Mouse (Mus musculus) testis, adult 2 months (tissue): ENCODE measurements around the gene Pa2g4. TPM values are rescaled to one million over a fixed set of nuclear protein-coding genes. Genes with fewer than 3 reads are reported as not detected.

ENCODE experiments used
- H3K27ac ChIP-seq: fragments of 200-500 bp; 2 replicates; pipeline ENCODE4 v1.5.1; 2012; ENCODE audit warnings: low read depth, low read length; ENCODE audit not compliant: control insufficient read depth, insufficient read depth
- H3K27me3 ChIP-seq: fragments of 200-500 bp; 2 replicates; pipeline ENCODE4 v1.6.1; 2012; ENCODE audit warnings: mild to moderate bottlenecking, low read length, moderate library complexity; ENCODE audit not compliant: control insufficient read depth, insufficient read depth
- H3K36me3 ChIP-seq: fragments of 200-500 bp; 2 replicates; pipeline ENCODE4 v1.6.1; 2012; ENCODE audit warnings: mild to moderate bottlenecking, low read length; ENCODE audit not compliant: control insufficient read depth, insufficient read depth
- H3K4me1 ChIP-seq: fragments of 200-500 bp; 2 replicates; pipeline ENCODE4 v1.6.1; 2012; ENCODE audit warnings: low read length; ENCODE audit not compliant: control insufficient read depth, insufficient read depth
- H3K4me3 ChIP-seq: fragments of 200-500 bp; 2 replicates; pipeline ENCODE4 v1.5.1; 2012; ENCODE audit warnings: low read depth, mild to moderate bottlenecking, low read length, moderate library complexity, mixed read lengths; ENCODE audit not compliant: control insufficient read depth
- CTCF ChIP-seq: fragments of 200-500 bp; IDR thresholded peaks from 2 replicates; pipeline ENCODE4 v1.5.1; 2012; ENCODE audit warnings: low read depth, mild to moderate bottlenecking, inconsistent platforms, low read length, moderate library complexity; ENCODE audit not compliant: control insufficient read depth, insufficient read depth, insufficient replicate concordance
- POLR2A ChIP-seq: fragments of 200-500 bp; IDR thresholded peaks from 2 replicates; pipeline ENCODE4 v1.6.1; 2012; ENCODE audit warnings: low read depth, mild to moderate bottlenecking, inconsistent platforms, low read length, moderate library complexity; ENCODE audit not compliant: control insufficient read depth
- polyA plus RNA-seq: library from polyadenylated mRNA; depleted of rRNA; stranded (reverse); fragments of >200 nt; gene quantifications from 2 replicates; pipeline ENCODE4 v1.2.3, GENCODE M21; 2012

The Pa2g4 gene
- polyA plus RNA-seq, 1 experiment, result 36.5 TPM

DNA sequence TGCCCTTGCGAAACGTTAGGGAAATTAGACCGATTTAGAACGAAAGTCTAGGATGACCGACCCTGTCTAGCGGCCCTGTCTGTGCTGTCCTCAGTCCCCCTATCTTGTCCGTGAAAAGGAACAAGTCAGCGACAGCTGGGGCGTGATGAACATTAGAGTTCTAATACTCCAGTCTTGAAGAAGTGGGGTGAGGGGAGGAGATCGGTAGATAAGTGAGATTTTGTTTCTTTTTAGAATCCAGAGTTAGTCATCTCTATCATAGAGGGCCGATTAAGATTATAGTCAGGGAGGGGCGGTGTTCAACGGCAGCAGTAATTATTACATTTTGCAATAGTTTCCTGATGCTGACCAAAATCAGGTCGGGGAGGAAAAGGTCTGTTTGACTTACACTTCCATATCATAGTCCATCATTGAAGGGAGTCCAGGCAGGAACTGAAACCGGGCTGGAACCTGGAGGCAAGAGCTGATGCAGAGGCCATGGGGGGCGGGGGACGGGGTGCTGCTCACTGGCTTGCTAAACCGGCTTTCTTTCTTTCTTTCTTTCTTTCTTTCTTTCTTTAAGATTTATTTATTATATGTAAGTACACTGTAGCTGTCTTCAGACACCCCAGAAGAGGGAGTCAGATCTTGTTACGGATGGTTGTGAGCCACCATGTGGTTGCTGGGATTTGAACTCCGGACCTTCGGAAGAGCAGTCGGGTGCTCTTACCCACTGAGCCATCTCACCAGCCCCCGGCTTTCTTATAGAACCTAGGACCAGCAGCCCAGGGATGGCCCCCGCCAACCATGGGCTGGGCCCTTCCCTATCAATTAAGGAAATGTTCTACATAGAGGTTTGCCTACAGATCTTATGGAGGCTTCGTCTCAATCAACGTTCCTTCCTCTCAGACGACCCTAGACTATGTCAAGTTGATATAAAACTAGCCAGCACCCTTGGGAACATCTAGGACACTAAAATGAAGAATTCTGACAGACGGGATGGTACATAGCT, 39.1 kb downstream of the Pa2g4 start:
- TF ChIP-seq POLR2A (no peak), CTCF (no peak)
- H3K27me3 ChIP-seq, result peaks cover 2% of the 10 kb centered on the region
- peak overlapping the region; percentile 86; the same call in 1 of the 2 replicates for H3K4me3 ChIP-seq
- H3K36me3 ChIP-seq, result no peaks in the 10 kb centered on the region
- no peak overlapping the region for H3K27ac ChIP-seq
- peaks cover 14% of the 10 kb centered on the region for H3K4me1 ChIP-seq

DNA sequence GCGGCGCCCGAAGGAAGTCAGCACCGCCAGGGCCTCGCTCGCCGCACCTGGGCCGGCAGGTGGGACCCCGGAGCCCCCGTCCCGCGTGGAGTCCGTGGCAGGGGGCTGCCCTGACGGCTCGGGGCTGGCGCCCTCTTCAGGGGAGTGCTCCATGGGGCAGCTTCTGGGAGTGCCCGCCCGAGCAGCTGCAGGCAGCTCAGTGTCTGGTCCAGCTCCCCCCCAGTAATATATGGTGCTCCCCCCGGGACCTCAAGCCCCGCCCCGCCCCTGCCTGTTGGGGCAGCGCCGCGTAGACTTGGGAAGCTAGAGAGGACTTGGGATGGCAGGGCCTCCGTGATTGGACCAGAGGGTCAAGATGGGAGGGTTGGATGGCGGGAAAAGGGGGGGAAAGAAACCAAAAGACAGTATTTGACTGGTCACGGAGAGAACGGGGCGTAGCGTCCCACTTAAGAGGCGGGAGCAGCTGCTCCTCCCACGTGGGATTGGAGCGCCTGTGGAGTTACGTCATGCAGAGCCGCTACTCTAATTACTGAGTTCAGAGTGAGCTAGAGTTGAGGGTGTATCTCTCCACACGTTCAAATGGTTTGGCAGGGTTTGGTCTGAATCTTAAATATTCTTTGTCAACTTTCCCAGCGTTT, 40.0 kb downstream of the Pa2g4 start, which contains the start of gene Esyt1:
TSS of gene Esyt1 (minus strand) at position 201 of the 638 bp plus-strand sequence.
- peaks cover 14% of the 10 kb centered on the region for H3K4me1 ChIP-seq
- peaks cover 2% of the 10 kb centered on the region for H3K27me3 ChIP-seq
- peak within 1 kb of the TSS; percentile 86 for H3K4me3 ChIP-seq
- TF ChIP-seq POLR2A (no peak), CTCF (no peak)
- H3K36me3 ChIP-seq, result no peaks in the 10 kb centered on the region
- 0 out of 2 replicates have a peak within 1 kb of the TSS, but pooled peaks have one; percentile 20 for H3K27ac ChIP-seq

DNA sequence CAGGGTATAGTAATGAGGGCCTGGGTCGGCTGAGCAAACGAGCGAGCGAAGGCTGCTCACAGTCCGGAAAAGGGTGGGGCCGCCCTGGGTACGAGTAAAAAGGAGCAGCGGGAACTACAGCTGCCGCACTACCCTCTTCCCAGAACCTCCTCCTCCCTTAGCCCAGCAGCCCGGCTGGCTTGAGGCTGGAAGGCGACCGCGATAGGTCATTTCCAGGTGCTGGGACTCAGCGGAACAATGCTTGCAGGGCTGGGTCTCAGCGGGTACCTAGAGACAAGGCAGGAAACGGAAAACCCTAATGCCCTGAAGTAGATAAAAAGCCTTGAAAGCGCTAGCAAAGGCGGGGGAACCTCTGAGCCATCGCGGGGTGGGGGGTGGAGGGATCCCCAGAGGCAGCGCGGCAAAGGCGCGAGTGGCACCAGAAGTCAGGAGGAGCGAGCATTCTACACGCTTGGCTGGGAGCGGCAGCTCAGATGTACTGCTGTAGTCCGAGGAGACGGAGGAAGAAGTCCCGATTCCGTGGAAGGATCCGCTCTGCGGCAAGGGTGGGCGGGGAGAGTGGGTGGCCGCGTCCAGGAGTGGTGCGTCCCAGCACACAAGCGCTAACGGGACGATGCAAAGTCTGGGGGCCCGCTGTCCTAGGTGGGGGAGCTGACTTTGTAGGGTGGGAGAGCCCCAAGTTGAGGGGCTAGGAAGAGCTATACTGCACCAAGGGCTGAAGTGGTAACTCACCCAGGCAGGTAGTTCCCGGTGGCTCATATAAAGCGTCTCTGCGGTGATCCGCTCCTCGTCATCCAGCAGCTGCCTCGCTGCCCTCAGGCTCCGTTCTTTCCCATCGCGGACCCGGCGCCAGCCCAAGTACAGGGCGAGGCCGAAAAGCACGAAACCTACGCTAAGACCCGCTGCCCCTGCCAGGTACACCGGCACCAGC, 40.8 kb downstream of the Pa2g4 start:
- Histone ChIP-seq H3K27me3 (peaks cover 2% of the 10 kb centered on the region), H3K4me3 (peak overlapping the region; percentile 86), H3K36me3 (no peaks in the 10 kb centered on the region), H3K4me1 (peaks cover 14% of the 10 kb centered on the region), H3K27ac (0 out of 2 replicates have a peak overlapping the region, but pooled peaks have one; percentile 20)
- TF ChIP-seq POLR2A (no peak), CTCF (no peak)

DNA sequence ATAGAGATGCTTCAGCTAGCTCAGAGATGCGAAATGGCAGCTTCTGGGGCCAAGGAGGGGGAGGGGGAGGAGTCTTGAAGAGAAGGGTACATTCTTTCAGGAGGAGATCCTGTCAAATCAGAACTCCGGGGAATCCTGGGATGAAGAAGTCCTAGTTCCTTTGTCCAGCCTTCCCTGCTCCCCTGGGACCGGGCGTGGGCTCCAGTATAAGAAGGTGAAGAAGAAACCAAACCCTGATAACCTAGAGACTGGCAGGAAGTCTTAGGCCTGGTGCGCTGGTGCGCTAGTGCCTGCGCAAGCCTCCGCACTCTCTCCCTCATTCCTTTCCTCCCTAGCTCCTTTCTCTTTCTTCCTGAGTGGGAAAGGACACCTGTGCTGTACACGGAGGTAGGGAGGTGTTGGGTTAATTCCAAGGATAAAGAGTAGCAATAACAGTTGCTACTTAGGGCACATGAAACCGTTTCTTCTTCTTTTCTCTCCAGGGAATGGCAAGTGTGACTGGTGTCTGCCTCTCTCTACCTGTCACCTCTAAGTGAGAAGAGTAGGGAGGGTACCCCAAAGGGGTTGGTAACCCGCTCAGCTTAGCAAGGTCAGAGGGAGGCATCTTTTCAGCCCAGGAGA, 41.6 kb downstream of the Pa2g4 start:
- Histone ChIP-seq H3K27ac (no peak overlapping the region), H3K4me1 (peaks cover 14% of the 10 kb centered on the region), H3K27me3 (peaks cover 2% of the 10 kb centered on the region), H3K36me3 (no peaks in the 10 kb centered on the region), H3K4me3 (no peak overlapping the region)
- TF ChIP-seq CTCF (no peak), POLR2A (no peak)

DNA sequence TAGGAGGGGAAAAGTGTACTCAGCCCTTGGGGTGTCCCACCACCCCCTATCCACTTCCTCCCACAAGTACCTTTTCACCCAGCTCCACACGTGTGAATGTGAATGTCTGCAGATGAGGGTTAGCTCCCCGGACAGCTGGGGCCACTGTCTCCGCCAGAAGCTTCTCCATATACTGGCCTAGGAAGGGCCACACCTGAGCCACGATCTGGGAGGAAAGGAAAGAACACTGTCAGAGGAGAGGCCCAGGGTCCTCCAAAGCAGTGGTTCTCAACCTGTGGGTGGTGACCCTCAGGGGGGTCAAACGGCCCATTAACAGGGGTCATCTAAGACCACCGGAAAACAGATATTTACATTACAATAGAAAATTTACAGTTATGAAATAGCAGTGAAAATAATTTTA, 43.4 kb downstream of the Pa2g4 start:
- H3K4me1 ChIP-seq, result peaks cover 14% of the 10 kb centered on the region
- H3K4me3 ChIP-seq, result no peak overlapping the region
- TF ChIP-seq POLR2A, result no peak
- no peak for TF ChIP-seq CTCF
- H3K27ac ChIP-seq, result no peak overlapping the region
- peaks cover 2% of the 10 kb centered on the region for H3K27me3 ChIP-seq
- H3K36me3 ChIP-seq, result no peaks in the 10 kb centered on the region

DNA sequence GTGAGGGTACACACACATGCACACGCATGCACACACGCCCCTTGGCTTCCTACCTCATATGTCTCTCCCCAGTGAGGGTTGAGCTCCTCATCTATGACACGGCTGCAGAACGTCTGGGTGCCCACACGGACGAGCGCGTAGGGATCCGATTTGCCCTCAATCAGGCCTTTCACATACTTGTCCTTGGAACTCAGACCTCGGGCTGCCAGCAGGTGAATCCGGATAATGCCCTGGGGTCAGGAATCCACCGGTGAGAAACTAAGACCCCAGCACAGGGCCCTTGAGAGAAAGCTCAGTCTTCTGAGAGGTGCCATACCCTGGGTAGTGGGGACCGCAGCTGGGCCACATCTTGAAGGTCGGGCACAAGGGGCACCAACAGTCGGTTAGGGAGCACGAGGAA, 45.2 kb downstream of the Pa2g4 start:
- H3K27ac ChIP-seq, result no peak overlapping the region
- H3K36me3 ChIP-seq, result no peaks in the 10 kb centered on the region
- no peak overlapping the region for H3K4me3 ChIP-seq
- TF ChIP-seq POLR2A (no peak), CTCF (no peak)
- H3K4me1 ChIP-seq, result peaks cover 23% of the 10 kb centered on the region
- peaks cover 2% of the 10 kb centered on the region for H3K27me3 ChIP-seq

DNA sequence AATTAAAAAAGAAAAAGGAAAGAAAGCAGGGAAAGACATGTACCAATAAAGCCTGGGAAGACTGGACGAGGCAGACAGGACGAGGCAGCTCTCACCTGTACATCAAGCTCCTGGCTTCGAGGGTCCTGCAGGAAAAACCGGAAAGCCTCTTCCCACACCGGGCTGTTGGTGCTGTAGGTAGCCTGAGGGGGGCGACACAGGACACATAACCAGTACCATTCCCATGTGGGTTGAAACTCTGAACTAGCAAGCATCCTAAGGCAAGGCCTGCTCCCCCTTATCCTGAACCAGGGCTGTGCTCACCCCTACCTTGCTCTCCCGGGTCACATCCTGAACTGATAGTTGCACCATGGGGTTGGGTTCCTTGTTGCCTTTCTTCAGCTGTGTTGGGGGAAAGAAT, 47.0 kb downstream of the Pa2g4 start:
- H3K36me3 ChIP-seq, result no peaks in the 10 kb centered on the region
- no peaks in the 10 kb centered on the region; the same call in 1 of the 2 replicates for H3K27me3 ChIP-seq
- peaks cover 12% of the 10 kb centered on the region for H3K4me1 ChIP-seq
- H3K27ac ChIP-seq, result no peak overlapping the region
- H3K4me3 ChIP-seq, result no peak overlapping the region
- no peak for TF ChIP-seq POLR2A
- peak; percentile 47; the same call in 1 of the 2 replicates for TF ChIP-seq CTCF
